Mouse (Mus musculus): ENCODE data around the gene Nmt1.

Nmt1 gene

GRCm38 (mm10) chr11:103028176-103028891, at the start of gene Nmt1, which contains the start of gene Dcakd:
Gene Nmt1, plus strand, starts transcription at chr11:103028190.
Gene Dcakd, minus strand, starts transcription at chr11:103028333.
- peak; percentile 20; the same call in 1 of the 2 replicates for TF ChIP-seq GATA4 (IDR thresholded peaks at IDR 0.05; ENCODE audit: insufficient replicate concordance, low read length)

DNA sequence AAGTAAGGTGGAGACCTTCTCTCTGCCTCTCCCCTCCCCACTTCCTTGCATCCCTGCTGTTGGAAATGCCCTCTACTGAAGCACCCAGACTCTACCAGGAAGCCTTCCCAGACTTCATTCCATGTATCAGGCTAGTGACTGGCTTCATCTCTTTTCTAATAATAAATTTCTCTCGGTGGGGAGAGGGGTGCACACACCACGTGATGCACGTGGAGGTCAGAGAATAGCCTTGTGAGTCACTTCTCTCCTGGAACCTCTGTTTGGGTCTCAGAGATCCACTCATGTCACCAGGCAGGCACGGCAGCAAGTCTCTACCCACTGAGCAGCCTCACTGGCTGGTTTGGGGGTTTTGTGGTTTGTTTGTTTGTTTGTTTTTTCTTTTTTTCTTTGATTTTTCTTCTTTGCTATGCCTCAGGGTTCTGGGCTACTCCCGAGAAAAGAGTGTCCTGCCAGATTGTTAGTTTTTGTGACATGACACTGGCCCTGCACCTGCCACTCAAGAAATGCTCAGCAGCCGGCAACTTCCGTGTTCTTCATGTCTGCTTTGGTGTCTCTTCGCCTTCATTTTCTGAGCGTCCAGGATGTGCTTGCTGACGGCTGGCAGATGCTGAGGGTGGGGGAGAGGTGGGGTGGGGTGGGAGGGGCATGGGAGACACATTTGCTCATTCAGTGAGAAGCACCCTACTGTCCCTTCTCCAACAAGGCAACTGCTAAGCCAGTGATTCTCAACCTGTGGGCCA, 46.7 kb upstream of the Nmt1 start:
- no peak for TF ChIP-seq GATA4 (IDR thresholded peaks at IDR 0.05; ENCODE audit: insufficient replicate concordance, low read length)

- TF ChIP-seq GATA4 (IDR thresholded peaks at IDR 0.05; ENCODE audit: insufficient replicate concordance, low read length), result no peak
These were observed 43.9 kb upstream of the Nmt1 start for GRCm38 (mm10) chr11:102984086-102984485.

GRCm38 (mm10) chr11:102984615-102985014, 43.4 kb upstream of the Nmt1 start:
- no peak for TF ChIP-seq GATA4 (IDR thresholded peaks at IDR 0.05; ENCODE audit: insufficient replicate concordance, low read length)

GRCm38 (mm10) chr11:102985160-102985559, 42.8 kb upstream of the Nmt1 start:
- no peak for TF ChIP-seq GATA4 (IDR thresholded peaks at IDR 0.05; ENCODE audit: insufficient replicate concordance, low read length)

DNA sequence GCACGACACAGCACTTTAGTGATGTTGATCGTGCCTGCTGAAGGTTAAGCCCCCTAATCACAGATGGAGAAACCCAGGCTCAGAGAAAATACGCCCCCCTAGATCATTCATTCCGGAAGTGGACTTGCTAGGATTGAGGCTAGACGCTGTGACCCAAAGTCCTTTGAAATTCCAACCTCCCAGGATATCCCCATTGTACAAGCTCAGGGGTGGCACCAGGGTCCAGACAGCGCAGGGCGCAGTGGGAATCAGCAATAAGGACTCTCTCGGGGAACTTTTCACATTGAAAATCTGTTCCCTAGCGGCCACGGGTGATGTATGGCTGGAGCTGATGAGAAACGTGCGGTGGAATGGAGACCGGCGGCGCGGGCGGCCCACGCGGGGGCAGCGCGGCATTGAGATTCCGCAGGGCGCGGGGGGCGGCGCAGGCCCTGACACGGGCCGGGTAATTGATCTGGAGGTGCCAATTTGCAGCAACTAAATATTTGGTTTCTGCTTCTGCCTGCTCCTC, 38.3 kb upstream of the Nmt1 start:
- no peak for TF ChIP-seq GATA4 (IDR thresholded peaks at IDR 0.05; ENCODE audit: insufficient replicate concordance, low read length)

DNA sequence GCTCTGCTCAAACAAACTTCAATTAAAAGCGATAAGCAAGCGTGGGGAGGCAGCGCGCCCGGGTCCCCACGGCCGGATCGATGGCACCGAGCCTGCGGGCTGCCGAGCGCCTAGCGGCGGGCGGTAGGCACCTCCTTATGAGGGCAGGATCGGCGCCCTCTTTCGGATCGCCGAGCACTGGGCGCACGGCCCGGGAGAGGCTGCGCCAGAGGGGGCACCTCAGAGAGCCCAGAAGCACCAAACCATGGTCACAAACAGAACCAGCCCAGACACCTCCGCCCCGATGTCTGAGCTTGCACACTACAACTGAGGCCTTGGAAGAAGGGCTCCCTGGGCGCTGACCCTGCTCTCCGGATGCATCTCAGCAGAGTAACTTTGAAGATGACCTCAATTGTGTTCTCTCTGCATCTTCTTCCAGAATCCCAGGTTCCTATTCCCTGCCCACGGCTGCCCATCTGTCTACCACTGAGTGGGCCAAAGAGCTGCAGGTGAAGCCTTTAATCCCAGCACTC, 37.8 kb upstream of the Nmt1 start:
- TF ChIP-seq GATA4 (IDR thresholded peaks at IDR 0.05; ENCODE audit: insufficient replicate concordance, low read length), result no peak; the same call in 1 of the 2 replicates

DNA sequence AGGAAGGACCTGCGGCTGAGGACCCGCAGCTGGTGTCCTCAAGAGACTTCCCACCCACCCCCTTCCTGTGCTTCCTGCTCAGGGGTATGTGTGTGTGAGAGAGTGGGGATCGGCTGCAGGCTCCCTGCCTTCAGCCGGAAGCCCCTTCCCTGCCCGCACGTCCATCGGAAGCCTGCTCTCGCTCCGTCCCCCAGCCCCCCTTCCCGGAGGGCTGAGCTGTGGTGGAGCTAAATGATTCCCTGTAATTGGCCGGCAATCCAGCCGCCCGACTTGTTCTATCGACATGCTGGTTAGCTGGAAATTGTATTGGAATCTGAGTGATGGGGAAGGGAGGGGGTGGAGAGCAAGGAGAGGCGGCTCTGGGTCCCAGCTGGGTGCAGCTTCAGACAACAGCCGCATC, 36.3 kb upstream of the Nmt1 start:
- no peak for TF ChIP-seq GATA4 (IDR thresholded peaks at IDR 0.05; ENCODE audit: insufficient replicate concordance, low read length)

DNA sequence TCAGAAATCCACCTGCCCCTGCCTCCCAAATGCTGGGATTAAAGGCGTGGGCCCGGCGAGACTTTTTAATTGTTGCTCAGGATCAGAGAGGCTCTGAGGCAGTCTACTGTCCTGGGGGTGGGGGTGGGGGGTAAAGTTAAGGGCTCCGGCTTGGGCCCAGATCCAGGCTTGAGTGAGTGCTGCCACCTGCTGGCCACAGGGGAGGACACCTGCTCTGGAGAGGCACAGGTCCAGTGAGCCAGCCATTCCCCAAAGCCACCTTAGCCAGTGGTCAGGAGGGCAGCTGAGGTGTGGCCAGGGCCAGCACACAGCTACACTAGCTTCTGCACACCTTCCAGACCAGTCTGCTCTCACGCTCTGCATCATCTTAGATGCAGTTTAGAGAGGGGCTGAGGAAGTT, 35.0 kb upstream of the Nmt1 start:
- TF ChIP-seq GATA4 (IDR thresholded peaks at IDR 0.05; ENCODE audit: insufficient replicate concordance, low read length), result no peak

DNA sequence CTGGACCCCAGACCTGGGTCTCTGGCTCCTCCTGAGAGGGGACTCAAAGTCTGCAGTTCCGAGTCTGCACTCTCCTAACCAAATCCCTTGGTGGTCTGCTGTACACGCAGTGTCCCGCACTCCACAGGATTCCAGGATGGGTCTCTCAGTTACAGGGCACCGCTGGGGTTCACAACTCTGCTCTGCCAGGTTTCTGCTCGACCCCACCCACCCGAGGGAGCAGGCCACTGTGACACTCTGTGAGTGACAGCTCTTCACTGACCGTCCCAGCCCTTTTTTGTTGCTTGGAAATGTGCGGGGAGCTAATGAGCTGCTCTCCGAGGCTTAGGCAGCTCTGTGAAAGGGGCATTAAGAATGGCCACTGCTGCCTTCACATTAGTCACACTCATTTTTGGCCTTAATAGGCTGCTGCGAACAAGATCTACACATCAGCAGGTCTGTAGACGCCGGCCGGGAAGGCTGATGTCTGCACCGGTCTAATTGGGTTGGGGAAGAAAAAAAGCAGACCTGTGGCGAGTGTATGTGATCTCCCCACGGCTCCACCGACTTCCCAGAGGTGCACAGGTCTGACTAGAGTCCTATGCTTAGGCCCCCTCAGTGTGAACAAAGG, 34.5 kb upstream of the Nmt1 start:
- no peak for TF ChIP-seq GATA4 (IDR thresholded peaks at IDR 0.05; ENCODE audit: insufficient replicate concordance, low read length)

DNA sequence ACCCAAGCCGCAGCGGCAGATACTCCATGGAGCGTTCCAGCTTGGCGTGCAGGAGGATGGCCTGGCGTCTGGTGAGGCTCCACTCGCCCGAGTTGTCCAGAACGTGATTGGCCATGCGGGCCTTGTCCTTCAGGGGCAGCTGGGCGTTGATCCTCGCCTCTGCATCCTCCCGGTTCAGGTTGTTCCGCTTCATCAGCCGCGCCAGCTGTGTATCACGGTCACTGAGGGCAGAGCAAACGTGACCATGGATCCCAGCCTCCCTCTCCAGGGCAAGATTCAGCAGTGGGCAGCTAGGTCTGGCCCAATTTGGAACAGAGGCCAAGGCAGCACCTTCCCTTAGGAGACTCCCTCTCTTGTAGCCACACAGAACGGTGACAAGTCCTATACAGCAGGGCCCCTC, 33.0 kb upstream of the Nmt1 start:
- TF ChIP-seq GATA4 (IDR thresholded peaks at IDR 0.05; ENCODE audit: insufficient replicate concordance, low read length), result no peak

DNA sequence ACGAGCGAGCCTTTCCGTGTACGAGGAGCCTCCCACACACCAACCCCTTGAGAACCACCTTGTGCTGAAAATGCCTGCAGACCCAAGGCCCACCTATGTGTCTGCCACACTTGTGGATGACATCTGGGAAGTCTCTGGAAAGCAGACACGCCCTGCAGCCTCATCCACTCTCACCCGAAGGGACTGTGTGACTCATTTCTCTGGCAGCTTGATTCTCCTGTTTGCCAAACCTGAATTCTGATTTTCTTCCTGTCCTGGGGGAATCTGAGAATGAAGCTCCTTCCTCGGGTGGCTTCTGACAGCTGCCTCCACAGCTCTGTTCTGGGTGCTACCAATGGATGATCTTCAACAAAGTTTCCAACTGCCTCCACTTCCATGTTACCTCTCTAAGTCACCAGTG, 31.6 kb upstream of the Nmt1 start:
- TF ChIP-seq GATA4 (IDR thresholded peaks at IDR 0.05; ENCODE audit: insufficient replicate concordance, low read length), result no peak

DNA sequence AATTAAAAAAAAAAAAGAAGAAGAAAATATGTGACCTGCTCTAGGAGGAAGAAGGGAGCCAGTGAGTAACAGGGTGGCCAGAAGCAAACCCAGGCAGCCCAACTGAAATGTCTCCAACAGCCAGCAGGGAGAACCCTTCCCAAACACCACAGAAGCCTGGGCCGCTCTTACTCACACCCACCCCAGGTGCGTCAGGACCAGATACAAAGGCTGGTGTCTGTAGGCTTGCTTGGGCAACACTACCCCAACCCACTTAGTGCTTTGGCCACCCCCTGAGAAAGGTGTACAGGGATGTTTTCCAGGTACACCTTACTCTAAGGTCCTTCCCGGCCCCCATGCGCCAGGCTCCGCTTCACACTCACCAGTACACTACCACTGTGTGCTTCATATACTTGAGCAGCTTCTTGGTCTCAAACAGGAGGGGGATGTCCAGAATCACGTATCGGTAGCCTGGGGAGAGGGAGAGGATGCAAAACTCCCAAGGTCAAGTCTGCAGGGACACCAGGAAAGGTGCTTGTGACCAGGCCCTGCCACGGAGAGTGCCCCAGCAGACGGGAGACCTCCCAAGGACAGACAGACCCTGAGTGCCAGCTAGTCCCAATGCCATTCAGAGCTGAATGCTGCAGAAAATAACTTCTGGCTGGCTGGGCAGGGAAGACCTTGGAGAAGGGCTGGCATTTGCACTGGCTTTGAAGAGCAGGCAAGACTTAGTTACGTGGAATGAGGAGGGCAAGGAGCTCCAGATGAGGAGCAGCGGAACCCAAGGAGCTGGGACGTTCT, 30.8 kb upstream of the Nmt1 start:
- no peak for TF ChIP-seq GATA4 (IDR thresholded peaks at IDR 0.05; ENCODE audit: insufficient replicate concordance, low read length)

GRCm38 (mm10) chr11:102998254-102998576, 29.8 kb upstream of the Nmt1 start:
- no peak for TF ChIP-seq GATA4 (IDR thresholded peaks at IDR 0.05; ENCODE audit: insufficient replicate concordance, low read length)
